Mouse (Mus musculus): Measurements from ENCODE around the gene Gabrg1. TPM values are rescaled to one million over a fixed set of nuclear protein-coding genes. Genes with fewer than 3 reads are reported as not detected.

The Gabrg1 gene
- polyA plus RNA-seq, 1 experiment from 2014 or later = 2.9 TPM

GRCm38 (mm10) chr5:70704361-70704760 lies 138.1 kb downstream of the Gabrg1 start:
- TF ChIP-seq CTCF (IDR thresholded peaks at IDR 0.05; ENCODE audit: low read depth) = no peak
- no peak for DNase-seq (ENCODE audit: low spot score)

More at GRCm38 (mm10) chr5:70704361-70704760, 138.1 kb downstream of the Gabrg1 start:
- Histone ChIP-seq H3K9ac (ENCODE audit: low read depth, low read length) (no peak overlapping the region), H3K27me3 (ENCODE audit: insufficient read depth, low read length) (no peaks in the 10 kb centered on the region), H3K36me3 (ENCODE audit: insufficient read depth, low read length) (no peaks in the 10 kb centered on the region), H3K4me1 (replicated peaks; ENCODE audit: insufficient read depth, low read length) (no peaks in the 10 kb centered on the region), H3K9me3 (replicated peaks; ENCODE audit: low read length) (no peaks in the 10 kb centered on the region), H3K4me3 (replicated peaks; ENCODE audit: low read depth, low read length) (no peak overlapping the region), H3K27ac (no peak overlapping the region), H3K4me2 (ENCODE audit: low read length) (no peak overlapping the region)
- no peak for ATAC-seq (replicated peaks; ENCODE audit: low FRiP score, low read depth)

All from kidney, postnatal 0 days (tissue).